Mouse (Mus musculus): ENCODE measurements around the gene Rnaseh2b. TPM values are rescaled to one million over a fixed set of nuclear protein-coding genes. Genes with fewer than 3 reads are reported as not detected.

The Rnaseh2b gene
- total RNA-seq, 1 experiment = 16.4 TPM

DNA sequence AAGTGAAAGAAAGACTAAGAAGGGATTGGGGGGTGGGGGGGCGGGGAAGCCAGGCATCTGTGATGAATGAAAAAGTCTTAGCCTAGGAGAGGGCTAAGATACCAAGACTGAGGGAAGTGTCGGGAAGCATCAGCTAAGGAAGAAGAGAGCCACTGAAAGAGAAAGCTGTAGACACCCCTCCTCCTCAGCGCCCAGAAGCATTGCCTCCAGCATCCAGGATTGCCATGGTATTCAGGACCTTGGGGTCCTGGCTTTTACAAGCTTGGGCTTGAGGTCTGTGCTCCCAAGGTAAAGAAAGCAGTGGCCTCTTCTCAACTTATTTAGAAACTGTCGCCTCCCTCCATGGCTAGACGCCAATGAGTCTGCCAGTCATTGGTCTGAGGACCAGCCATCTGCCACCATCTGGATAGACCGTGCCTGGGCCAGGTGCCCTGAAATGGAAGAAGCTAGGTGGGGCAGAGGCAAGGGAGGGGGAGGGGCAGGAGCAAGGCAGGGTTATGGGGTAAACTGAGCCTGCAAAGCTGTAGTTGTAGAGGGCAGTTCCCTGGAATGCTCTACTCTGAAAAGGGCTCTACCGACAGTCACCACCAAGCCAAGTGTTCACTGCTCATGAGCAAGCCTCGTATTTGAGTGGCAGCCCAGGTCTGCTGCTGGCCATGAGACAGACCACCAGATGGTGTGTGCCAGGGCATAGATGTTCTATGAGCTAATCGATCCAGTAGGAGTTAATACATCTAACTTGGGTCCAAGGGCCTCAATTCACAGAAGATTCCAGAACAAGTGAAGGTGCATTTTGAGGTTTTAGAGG lies 97.5 kb downstream of the Rnaseh2b start:
- H3K27ac ChIP-seq (ENCODE audit: insufficient read depth, low read depth, low read length, poor library complexity, severe bottlenecking) = no peak overlapping the region
- no peak overlapping the region for H3K9ac ChIP-seq (ENCODE audit: insufficient read depth, low read depth, low read length, poor library complexity, severe bottlenecking)
- TF ChIP-seq CHD2 (IDR thresholded peaks at IDR 0.05; ENCODE audit: low read depth, low read length) = no peak
- no peak for TF ChIP-seq ZNF384 (IDR thresholded peaks at IDR 0.05; ENCODE audit: low read depth, low read length)
- TF ChIP-seq ZC3H11A (IDR thresholded peaks at IDR 0.05; ENCODE audit: borderline replicate concordance, low read depth, low read length) = no peak
- TF ChIP-seq HCFC1 (IDR thresholded peaks at IDR 0.05; ENCODE audit: borderline replicate concordance, insufficient read depth, low read length) = no peak
- no peak for TF ChIP-seq MAFK (IDR thresholded peaks at IDR 0.05; ENCODE audit: insufficient read depth, low read depth, low read length)
- H3K4me3 ChIP-seq (ENCODE audit: insufficient read depth in 1 of 2, low read depth in 1 of 2, low read length in 2 of 2, poor library complexity in 1 of 2, severe bottlenecking in 1 of 2) = no peak overlapping the region
- no peaks in the 10 kb centered on the region for H3K9me3 ChIP-seq (ENCODE audit: control insufficient read depth, insufficient read depth, low read depth, low read length)
- H3K4me1 ChIP-seq (ENCODE audit: control insufficient read depth in 2 of 2, insufficient read depth in 2 of 2, low read length in 2 of 2, poor library complexity in 1 of 2) = no peaks in the 10 kb centered on the region
- in situ Hi-C loops (cut with MboI; ENCODE audit: low sequenced_read_pairs in 2 of 2, unreplicated experiment in 2 of 2) = no loop called here
- no peak for DNase-seq (ENCODE audit: low read depth, low spot score)
- H3K36me3 ChIP-seq (ENCODE audit: control insufficient read depth, insufficient read depth, low read length, poor library complexity, severe bottlenecking) = no peaks in the 10 kb centered on the region

DNA sequence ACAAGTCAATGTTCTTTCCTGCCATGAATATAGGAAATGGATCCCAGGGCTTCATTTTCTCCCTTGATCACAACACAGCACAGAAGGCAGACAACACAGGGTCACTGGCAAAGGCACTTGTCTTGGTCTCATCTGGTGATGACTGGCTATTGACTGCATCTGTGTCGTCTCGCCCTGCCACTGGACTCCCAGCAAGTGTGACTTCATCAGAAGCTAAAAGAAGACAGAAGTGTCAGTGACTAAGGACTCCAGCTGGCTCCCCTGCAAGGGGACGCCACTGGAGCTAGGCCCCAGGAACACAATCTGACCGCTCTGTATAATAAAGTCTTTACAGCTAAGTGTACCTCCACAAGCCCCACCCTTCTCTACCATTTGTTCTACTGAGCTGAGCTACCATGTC lies 100.4 kb downstream of the Rnaseh2b start:
- TF ChIP-seq ZC3H11A (IDR thresholded peaks at IDR 0.05; ENCODE audit: borderline replicate concordance, low read depth, low read length) = no peak
- no peak for TF ChIP-seq ZNF384 (IDR thresholded peaks at IDR 0.05; ENCODE audit: low read depth, low read length)
- TF ChIP-seq MAFK (IDR thresholded peaks at IDR 0.05; ENCODE audit: insufficient read depth, low read depth, low read length) = no peak
- no peak for TF ChIP-seq CHD2 (IDR thresholded peaks at IDR 0.05; ENCODE audit: low read depth, low read length)
- no peak for TF ChIP-seq HCFC1 (IDR thresholded peaks at IDR 0.05; ENCODE audit: borderline replicate concordance, insufficient read depth, low read length)
- no peaks in the 10 kb centered on the region for H3K4me1 ChIP-seq (ENCODE audit: control insufficient read depth in 2 of 2, insufficient read depth in 2 of 2, low read length in 2 of 2, poor library complexity in 1 of 2)
- DNase-seq (ENCODE audit: low read depth, low spot score) = no peak
- no peak overlapping the region for H3K4me3 ChIP-seq (ENCODE audit: insufficient read depth in 1 of 2, low read depth in 1 of 2, low read length in 2 of 2, poor library complexity in 1 of 2, severe bottlenecking in 1 of 2)
- no peak overlapping the region for H3K9ac ChIP-seq (ENCODE audit: insufficient read depth, low read depth, low read length, poor library complexity, severe bottlenecking)
- H3K9me3 ChIP-seq (ENCODE audit: control insufficient read depth, insufficient read depth, low read depth, low read length) = no peaks in the 10 kb centered on the region
- in situ Hi-C loops (cut with MboI; ENCODE audit: low sequenced_read_pairs in 2 of 2, unreplicated experiment in 2 of 2) = no loop called here
- H3K27ac ChIP-seq (ENCODE audit: insufficient read depth, low read depth, low read length, poor library complexity, severe bottlenecking) = no peak overlapping the region
- no peaks in the 10 kb centered on the region for H3K36me3 ChIP-seq (ENCODE audit: control insufficient read depth, insufficient read depth, low read length, poor library complexity, severe bottlenecking)

DNA sequence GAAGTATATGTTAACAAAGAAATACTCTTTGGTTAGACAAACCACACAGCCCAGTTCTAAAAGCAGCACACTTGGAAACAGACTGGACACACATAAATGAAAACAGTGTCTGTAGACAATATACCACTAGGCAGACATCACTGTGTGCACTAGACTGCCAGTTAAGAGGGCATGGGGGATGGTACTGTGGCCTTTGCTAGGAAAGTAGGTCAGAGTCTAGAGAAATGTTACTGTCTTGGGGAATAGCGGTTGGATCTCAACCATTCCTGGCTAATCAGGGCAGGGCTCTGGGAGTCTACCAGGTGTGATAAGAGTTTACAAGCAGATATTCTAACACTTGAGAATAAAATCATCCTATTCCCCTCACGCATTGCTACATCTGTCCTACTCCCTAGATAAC lies 103.0 kb downstream of the Rnaseh2b start:
- no peak overlapping the region for H3K9ac ChIP-seq (ENCODE audit: insufficient read depth, low read depth, low read length, poor library complexity, severe bottlenecking)
- in situ Hi-C loops (cut with MboI; ENCODE audit: low sequenced_read_pairs in 2 of 2, unreplicated experiment in 2 of 2) = no loop called here

DNA sequence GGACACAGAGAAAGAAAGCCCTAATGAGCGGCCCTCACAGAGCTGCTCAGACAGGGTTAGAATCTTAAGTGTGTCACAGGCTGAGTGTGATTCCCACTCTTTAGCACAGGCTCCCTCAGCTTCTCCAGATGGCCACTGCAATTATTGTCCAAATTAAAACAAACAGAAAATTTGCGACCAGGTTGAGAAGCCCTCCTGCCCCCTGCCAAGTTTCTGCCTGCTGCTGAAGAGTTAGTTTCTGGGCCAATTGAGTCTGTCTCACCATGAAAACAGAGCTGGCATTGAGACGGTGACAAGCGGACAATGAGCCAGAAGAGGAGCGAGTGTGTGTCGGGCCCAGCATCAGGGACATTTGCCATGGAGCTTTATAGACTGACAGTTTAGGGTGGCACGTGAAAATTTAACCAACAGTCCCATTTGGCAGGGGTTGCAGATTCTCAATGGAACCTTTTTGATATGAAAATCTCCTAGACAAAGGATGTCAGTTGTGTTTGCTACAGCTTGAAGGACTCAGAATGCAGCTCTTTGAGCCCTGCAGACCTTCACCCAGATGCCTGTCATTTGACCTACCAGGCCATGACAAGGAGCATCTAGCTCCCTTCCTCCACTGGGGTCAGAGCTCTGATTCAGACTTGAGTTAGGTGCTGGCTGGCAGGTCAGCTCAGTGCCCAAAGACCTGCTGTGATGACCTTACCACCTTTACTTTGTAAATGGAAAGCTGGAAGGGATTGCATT lies 123.8 kb downstream of the Rnaseh2b start:
- Histone ChIP-seq H3K4me3 (ENCODE audit: insufficient read depth in 1 of 2, low read depth in 1 of 2, low read length in 2 of 2, poor library complexity in 1 of 2, severe bottlenecking in 1 of 2) (no peak overlapping the region), H3K9me3 (ENCODE audit: control insufficient read depth, insufficient read depth, low read depth, low read length) (no peaks in the 10 kb centered on the region), H3K27ac (ENCODE audit: insufficient read depth, low read depth, low read length, poor library complexity, severe bottlenecking) (no peak overlapping the region), H3K4me1 (ENCODE audit: control insufficient read depth in 2 of 2, insufficient read depth in 2 of 2, low read length in 2 of 2, poor library complexity in 1 of 2) (no peaks in the 10 kb centered on the region), H3K9ac (ENCODE audit: insufficient read depth, low read depth, low read length, poor library complexity, severe bottlenecking) (no peak overlapping the region), H3K36me3 (ENCODE audit: control insufficient read depth, insufficient read depth, low read length, poor library complexity, severe bottlenecking) (no peaks in the 10 kb centered on the region)
- in situ Hi-C loops (cut with MboI; ENCODE audit: low sequenced_read_pairs in 2 of 2, unreplicated experiment in 2 of 2) = no loop called here
- DNase-seq (ENCODE audit: low read depth, low spot score) = no peak
- TF ChIP-seq HCFC1 (IDR thresholded peaks at IDR 0.05; ENCODE audit: borderline replicate concordance, insufficient read depth, low read length) (no peak), ZC3H11A (IDR thresholded peaks at IDR 0.05; ENCODE audit: borderline replicate concordance, low read depth, low read length) (no peak), CHD2 (IDR thresholded peaks at IDR 0.05; ENCODE audit: low read depth, low read length) (no peak), MAFK (IDR thresholded peaks at IDR 0.05; ENCODE audit: insufficient read depth, low read depth, low read length) (no peak), ZNF384 (IDR thresholded peaks at IDR 0.05; ENCODE audit: low read depth, low read length) (no peak)

More for the DNA sequence above, 103.0 kb downstream of the Rnaseh2b start:
- Histone ChIP-seq H3K4me3 (ENCODE audit: insufficient read depth in 1 of 2, low read depth in 1 of 2, low read length in 2 of 2, poor library complexity in 1 of 2, severe bottlenecking in 1 of 2) (no peak overlapping the region), H3K9me3 (ENCODE audit: control insufficient read depth, insufficient read depth, low read depth, low read length) (no peaks in the 10 kb centered on the region), H3K36me3 (ENCODE audit: control insufficient read depth, insufficient read depth, low read length, poor library complexity, severe bottlenecking) (no peaks in the 10 kb centered on the region; the same call in 1 of the 2 replicates), H3K27ac (ENCODE audit: insufficient read depth, low read depth, low read length, poor library complexity, severe bottlenecking) (no peak overlapping the region), H3K4me1 (ENCODE audit: control insufficient read depth in 2 of 2, insufficient read depth in 2 of 2, low read length in 2 of 2, poor library complexity in 1 of 2) (no peaks in the 10 kb centered on the region)
- no peak for DNase-seq (ENCODE audit: low read depth, low spot score)
- TF ChIP-seq CHD2 (IDR thresholded peaks at IDR 0.05; ENCODE audit: low read depth, low read length) (no peak), ZNF384 (IDR thresholded peaks at IDR 0.05; ENCODE audit: low read depth, low read length) (no peak), HCFC1 (IDR thresholded peaks at IDR 0.05; ENCODE audit: borderline replicate concordance, insufficient read depth, low read length) (no peak), ZC3H11A (IDR thresholded peaks at IDR 0.05; ENCODE audit: borderline replicate concordance, low read depth, low read length) (no peak), MAFK (IDR thresholded peaks at IDR 0.05; ENCODE audit: insufficient read depth, low read depth, low read length) (no peak)
